Mouse (Mus musculus) embryonic facial prominence, embryonic 14.5 days (tissue): ENCODE measurements at regions not wholly inside any gene's neighbourhood (a gene's known extent, or its start where the extent isn't known, plus 50 kb on each side); places are given as distances from the start of the nearest gene placed in this dataset.
A peak's percentile ranks its signal among the peaks of the same experiment; 100 is the strongest.
"Not testable (repeated sequence)": the region's sequence is repeated elsewhere in the genome, so short reads cannot be mapped to it uniquely, and the experiment has no call there.

Experiments
- ATAC-seq: fragments of 200-750 bp; cut with Nextera tagmentation; 2 replicates; pipeline ENCODE4 v1.8.0; 2017; ENCODE audit warnings: low read depth, moderate number of reproducible peaks, moderate TSS enrichment
- DNase-seq: peaks from one replicate; pipeline ENCODE4 v3.0.0-alpha.2; 2015; ENCODE audit warnings: low spot score
- H3K27ac ChIP-seq: fragments of 300-500 bp; sonication (generic); replicated peaks from 2 replicates; pipeline ENCODE4 v1.5.1; 2014; ENCODE audit warnings: low read depth, mild to moderate bottlenecking, low read length, moderate library complexity
- H3K27me3 ChIP-seq: fragments of 300-500 bp; sonication (generic); replicated peaks from 2 replicates; pipeline ENCODE4 v1.6.1; 2014; ENCODE audit warnings: low read length; ENCODE audit not compliant: control insufficient read depth, insufficient read depth
- H3K36me3 ChIP-seq: fragments of 300-500 bp; sonication (generic); 2 replicates; pipeline ENCODE4 v1.6.1; 2014; ENCODE audit warnings: low read length, mixed read lengths; ENCODE audit not compliant: control insufficient read depth, insufficient read depth
- H3K4me1 ChIP-seq: fragments of 300-500 bp; sonication (generic); 2 replicates; pipeline ENCODE4 v1.6.1; 2014; ENCODE audit warnings: antibody characterized with exemption, low read length; ENCODE audit not compliant: control insufficient read depth, insufficient read depth
- H3K4me2 ChIP-seq: fragments of 300-500 bp; sonication (generic); 2 replicates; pipeline ENCODE4 v1.6.1; 2014; ENCODE audit warnings: low read depth, mild to moderate bottlenecking, low read length, moderate library complexity, mixed read lengths
- H3K4me3 ChIP-seq: fragments of 300-500 bp; sonication (generic); 2 replicates; pipeline ENCODE4 v1.5.1; 2014; ENCODE audit warnings: low read depth, mild to moderate bottlenecking, low read length
- H3K9ac ChIP-seq: fragments of 300-500 bp; sonication (generic); 2 replicates; pipeline ENCODE4 v1.6.1; 2014; ENCODE audit warnings: low read depth, mild to moderate bottlenecking, low read length, moderate library complexity, mixed read lengths
- H3K9me3 ChIP-seq: fragments of 300-500 bp; sonication (generic); 2 replicates; pipeline ENCODE4 v1.6.1; 2016; ENCODE audit warnings: low read length; ENCODE audit not compliant: control insufficient read depth
- WGBS: fragments of 180-500 bp; shearing (Covaris S2); extraction: QIAGEN DNeasy Blood & Tissue Kit; methylation state at CpG from one replicate; pipeline ENCODE4 v1.1.7; 2014; 5-methylcytosine and 5-hydroxymethylcytosine counted together

GRCm38 (mm10) chr10:36092915-36093314, 381.2 kb upstream of the Amd2 start:
- no peak overlapping the region for H3K27ac ChIP-seq
- WGBS, result 54% methylated on average over 2 of the region's 2 CpGs

GRCm38 (mm10) chr10:36054681-36055080, 343.0 kb upstream of the Amd2 start:
- DNase-seq (no peak), ATAC-seq (no peak)
- no peaks in the 10 kb centered on the region for H3K9me3 ChIP-seq
- no peak overlapping the region for H3K27ac ChIP-seq
- WGBS, result 85% methylated on average over 6 of the region's 6 CpGs
- no peaks in the 10 kb centered on the region for H3K4me1 ChIP-seq
- H3K9ac ChIP-seq, result no peak overlapping the region
- no peaks in the 10 kb centered on the region for H3K36me3 ChIP-seq
- no peaks in the 10 kb centered on the region for H3K27me3 ChIP-seq
- H3K4me3 ChIP-seq, result no peak overlapping the region
- H3K4me2 ChIP-seq, result no peak overlapping the region

More at GRCm38 (mm10) chr10:36092915-36093314, 381.2 kb upstream of the Amd2 start:
- ATAC-seq, result peak; percentile 75
- Histone ChIP-seq H3K4me2 (no peak overlapping the region), H3K36me3 (no peaks in the 10 kb centered on the region), H3K9me3 (no peaks in the 10 kb centered on the region), H3K4me1 (no peaks in the 10 kb centered on the region), H3K9ac (no peak overlapping the region), H3K27me3 (no peaks in the 10 kb centered on the region), H3K4me3 (no peak overlapping the region)
- DNase-seq, result peak; percentile 29

DNA sequence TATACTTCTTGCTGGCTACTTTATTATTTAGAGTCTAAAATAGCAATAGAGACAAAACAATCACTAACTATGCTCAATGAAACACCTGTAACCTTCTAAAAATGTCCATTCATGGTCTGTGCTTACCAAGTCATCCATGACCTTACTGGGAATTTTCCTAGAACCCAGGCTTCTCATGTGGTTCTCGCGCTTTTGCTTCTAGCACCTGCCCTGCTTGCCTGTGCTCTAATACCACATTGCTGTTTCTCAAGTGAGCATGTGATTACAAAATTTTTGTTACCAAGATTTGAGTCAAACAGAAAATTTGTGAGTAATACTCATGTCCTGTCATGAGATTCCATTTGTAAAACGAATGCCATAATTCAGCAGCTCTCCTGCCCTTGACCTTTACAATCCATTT, 324.8 kb upstream of the Amd2 start:
- no peaks in the 10 kb centered on the region for H3K9me3 ChIP-seq
- H3K4me1 ChIP-seq, result no peaks in the 10 kb centered on the region
- no peaks in the 10 kb centered on the region for H3K36me3 ChIP-seq
- no peak overlapping the region for H3K4me2 ChIP-seq
- no peak overlapping the region for H3K4me3 ChIP-seq
- 88% methylated on average over 3 of the region's 3 CpGs for WGBS
- no peak overlapping the region for H3K9ac ChIP-seq
- no peak overlapping the region for H3K27ac ChIP-seq
- DNase-seq (no peak), ATAC-seq (no peak)
- no peaks in the 10 kb centered on the region for H3K27me3 ChIP-seq

DNA sequence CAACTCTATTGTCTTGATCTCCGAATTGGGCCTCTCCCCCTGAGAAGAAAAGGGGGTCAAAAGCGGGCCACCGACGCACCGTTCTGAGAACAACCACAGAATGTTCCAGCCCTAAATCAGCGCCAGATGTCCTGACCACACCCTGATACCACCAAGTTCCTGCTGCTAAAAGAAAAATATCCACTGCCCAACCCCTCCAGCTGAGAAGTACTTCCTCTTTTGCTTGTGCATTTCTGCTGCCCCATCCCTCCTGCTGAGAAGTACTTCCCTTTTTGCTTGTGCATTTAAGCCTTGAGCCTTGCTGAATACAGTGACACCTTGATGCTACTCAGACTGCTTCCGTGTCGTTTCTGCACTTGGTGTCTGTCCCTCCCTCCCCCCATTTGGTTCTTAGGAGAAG, 287.2 kb upstream of the Amd2 start:
- not testable (repeated sequence) for H3K4me3 ChIP-seq, DNase-seq
- 68% methylated on average over 8 of the region's 8 CpGs for WGBS

DNA sequence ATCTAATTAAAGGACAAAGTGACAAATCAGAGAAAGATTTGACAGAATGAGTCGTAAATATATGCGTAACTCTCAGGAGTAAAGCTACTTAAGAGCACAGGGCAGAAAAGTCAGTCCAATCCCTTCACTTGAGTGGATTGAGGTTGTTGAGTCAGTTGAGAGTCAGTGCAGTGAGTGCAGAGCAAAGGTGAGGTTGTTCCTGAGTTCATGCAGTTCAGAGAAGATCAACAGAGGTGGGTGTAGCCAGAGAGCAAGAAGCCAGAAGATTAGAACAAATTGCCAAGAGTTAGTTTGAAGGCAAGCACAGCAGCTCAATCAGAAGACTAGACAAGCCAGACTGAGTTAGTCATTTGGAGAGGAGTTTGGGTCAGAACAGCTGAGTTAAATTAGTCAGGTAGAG, 237.4 kb upstream of the Amd2 start:
- no peaks in the 10 kb centered on the region for H3K9me3 ChIP-seq
- no peaks in the 10 kb centered on the region for H3K27me3 ChIP-seq
- no peak overlapping the region for H3K4me2 ChIP-seq
- WGBS, result 89% methylated on average over 2 of the region's 2 CpGs
- no peaks in the 10 kb centered on the region for H3K36me3 ChIP-seq
- ATAC-seq (no peak), DNase-seq (no peak)
- H3K27ac ChIP-seq, result no peak overlapping the region
- H3K4me3 ChIP-seq, result no peak overlapping the region
- no peaks in the 10 kb centered on the region for H3K4me1 ChIP-seq
- no peak overlapping the region for H3K9ac ChIP-seq

More for the DNA sequence above, 287.2 kb upstream of the Amd2 start:
- H3K36me3 ChIP-seq, ATAC-seq, H3K9me3 ChIP-seq, H3K9ac ChIP-seq, H3K4me1 ChIP-seq, H3K27me3 ChIP-seq, H3K27ac ChIP-seq, H3K4me2 ChIP-seq: not testable (repeated sequence)

DNA sequence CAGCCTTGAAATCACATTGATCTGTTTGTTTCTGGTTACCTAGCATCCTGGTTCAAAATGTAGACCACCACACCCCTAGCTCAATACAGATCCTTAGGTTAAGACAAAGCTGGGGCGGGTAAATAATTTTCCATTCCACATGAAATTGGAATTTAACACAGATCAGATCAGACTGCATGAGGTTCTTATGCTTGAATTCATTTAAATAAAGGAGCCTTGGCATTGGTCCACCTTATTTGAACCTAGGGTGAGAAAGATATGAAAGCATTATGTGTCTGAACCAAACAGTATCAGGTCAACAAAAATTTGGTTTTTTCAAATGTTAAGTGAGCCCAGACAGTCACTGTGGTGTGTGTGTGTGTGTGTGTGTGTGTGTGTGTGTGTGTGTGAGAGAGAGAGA, 234.3 kb upstream of the Amd2 start:
- Histone ChIP-seq H3K9ac (no peak overlapping the region), H3K4me3 (no peak overlapping the region), H3K27me3 (no peaks in the 10 kb centered on the region), H3K9me3 (no peaks in the 10 kb centered on the region), H3K27ac (no peak overlapping the region), H3K36me3 (no peaks in the 10 kb centered on the region), H3K4me2 (no peak overlapping the region), H3K4me1 (no peaks in the 10 kb centered on the region)
- 72% methylated on average over 1 of the region's 1 CpGs for WGBS
- peak; percentile 23 for DNase-seq
- no peak for ATAC-seq

GRCm38 (mm10) chr10:35943336-35943735, 231.6 kb upstream of the Amd2 start:
- ATAC-seq (no peak), DNase-seq (no peak)
- 88% methylated on average over 3 of the region's 3 CpGs for WGBS
- Histone ChIP-seq H3K36me3 (no peaks in the 10 kb centered on the region), H3K9me3 (no peaks in the 10 kb centered on the region), H3K27me3 (no peaks in the 10 kb centered on the region), H3K4me2 (no peak overlapping the region), H3K4me3 (no peak overlapping the region), H3K4me1 (no peaks in the 10 kb centered on the region), H3K27ac (no peak overlapping the region), H3K9ac (no peak overlapping the region)

GRCm38 (mm10) chr10:35940641-35941040, 228.9 kb upstream of the Amd2 start:
- Histone ChIP-seq H3K4me3 (no peak overlapping the region), H3K27me3 (no peaks in the 10 kb centered on the region), H3K27ac (no peak overlapping the region), H3K4me1 (no peaks in the 10 kb centered on the region), H3K9me3 (no peaks in the 10 kb centered on the region), H3K36me3 (no peaks in the 10 kb centered on the region), H3K4me2 (no peak overlapping the region), H3K9ac (no peak overlapping the region)
- 74% methylated on average over 6 of the region's 6 CpGs for WGBS
- DNase-seq (no peak), ATAC-seq (no peak)
